Mouse (Mus musculus) kidney, embryonic 15.5 days (tissue): ENCODE data around the gene Rgs14. TPM values are rescaled to one million over a fixed set of nuclear protein-coding genes. Genes with fewer than 3 reads are reported as not detected.
A peak's percentile ranks its signal among the peaks of the same experiment; 100 is the strongest.

Experiments
- ATAC-seq: fragments of 200-750 bp; cut with Nextera tagmentation; replicated peaks from 2 replicates; pipeline ENCODE4 v1.8.0; 2017; ENCODE audit warnings: moderate TSS enrichment; ENCODE audit not compliant: low FRiP score
- H3K27ac ChIP-seq: fragments of 300-500 bp; sonication (generic); 2 replicates; pipeline ENCODE4 v1.5.1; 2015; ENCODE audit warnings: mild to moderate bottlenecking, inconsistent platforms
- H3K27me3 ChIP-seq: fragments of 300-500 bp; sonication (generic); 2 replicates; pipeline ENCODE4 v1.6.1; 2015; ENCODE audit warnings: inconsistent platforms
- H3K36me3 ChIP-seq: fragments of 300-500 bp; sonication (generic); 2 replicates; pipeline ENCODE4 v1.6.1; 2015; ENCODE audit warnings: inconsistent platforms
- H3K4me1 ChIP-seq: fragments of 300-500 bp; sonication (generic); 2 replicates; pipeline ENCODE4 v1.6.1; 2015; ENCODE audit warnings: inconsistent platforms
- H3K4me2 ChIP-seq: fragments of 300-500 bp; sonication (generic); 2 replicates; pipeline ENCODE4 v1.6.1; 2015; ENCODE audit warnings: moderate library complexity, mild to moderate bottlenecking, inconsistent platforms
- H3K4me3 ChIP-seq: fragments of 300-500 bp; sonication (generic); replicated peaks from 2 replicates; pipeline ENCODE4 v1.5.1; 2015; ENCODE audit warnings: mild to moderate bottlenecking, inconsistent platforms
- H3K9ac ChIP-seq: fragments of 300-500 bp; sonication (generic); 2 replicates; pipeline ENCODE4 v1.6.1; 2015; ENCODE audit warnings: mild to moderate bottlenecking, inconsistent platforms
- H3K9me3 ChIP-seq: fragments of 300-500 bp; sonication (generic); replicated peaks from 2 replicates; pipeline ENCODE4 v1.6.1; 2016; ENCODE audit warnings: inconsistent platforms
- WGBS: fragments of 180-500 bp; shearing (Covaris S2); methylation state at CpG from one replicate; pipeline ENCODE4 v1.1.7; 2015; ENCODE audit warnings: mixed read lengths; 5-methylcytosine and 5-hydroxymethylcytosine counted together
- polyA plus RNA-seq: library from polyadenylated mRNA; unstranded; fragments of >200 nt; fragmentation: Nextera tagmentation; extraction: Ambion mirVana; gene quantifications from 2 replicates; pipeline ENCODE4 v1.2.1, GENCODE M21; 2015

Rgs14 gene
- 1.1 and 1.3 TPM in 2 replicates for polyA plus RNA-seq

GRCm38 (mm10) chr13:55369531-55370114 is at the start of gene Rgs14:
Rgs14 (plus strand) TSS chr13:55369732.
- Histone ChIP-seq H3K27me3 (peaks cover 26% of the 10 kb centered on the region), H3K4me1 (peaks cover 8% of the 10 kb centered on the region; the same call in 1 of the 2 replicates), H3K27ac (no peak within 1 kb of the TSS), H3K9me3 (no peaks in the 10 kb centered on the region), H3K9ac (no peak within 1 kb of the TSS), H3K4me2 (peak within 1 kb of the TSS; percentile 41), H3K36me3 (no peaks in the 10 kb centered on the region), H3K4me3 (peak within 1 kb of the TSS; percentile 19)
- ATAC-seq: 0 out of 2 replicates have a peak, but pooled peaks have one; percentile 29
- WGBS: 60% methylated on average over 13 of the region's 13 CpGs

GRCm38 (mm10) chr13:55319931-55320533 is 49.5 kb upstream of the Rgs14 start, which contains the start of gene Prelid1:
Prelid1 (plus strand) TSS chr13:55320500.
- 84% methylated on average over 4 of the region's 4 CpGs for WGBS
- Histone ChIP-seq H3K9ac (peak within 1 kb of the TSS; percentile 92), H3K4me3 (peak within 1 kb of the TSS; percentile 83), H3K4me2 (peak within 1 kb of the TSS; percentile 92), H3K27ac (peak within 1 kb of the TSS; percentile 82; the same call in 1 of the 2 replicates), H3K4me1 (peaks cover 33% of the 10 kb centered on the region), H3K36me3 (peaks cover 76% of the 10 kb centered on the region), H3K27me3 (no peaks in the 10 kb centered on the region), H3K9me3 (no peaks in the 10 kb centered on the region)
- no peak for ATAC-seq

- peak; percentile 90 for ATAC-seq
- Histone ChIP-seq H3K4me2 (peak within 1 kb of the TSS; percentile 92), H3K4me1 (peaks cover 43% of the 10 kb centered on the region), H3K9me3 (no peaks in the 10 kb centered on the region), H3K36me3 (peaks cover 77% of the 10 kb centered on the region), H3K9ac (peak within 1 kb of the TSS; percentile 92), H3K4me3 (peak within 1 kb of the TSS; percentile 83), H3K27ac (peak within 1 kb of the TSS; percentile 82), H3K27me3 (no peaks in the 10 kb centered on the region)
- under 1% methylated on average over 73 of the region's 73 CpGs for WGBS
Measured at GRCm38 (mm10) chr13:55321434-55322129, 48.0 kb upstream of the Rgs14 start, which contains the start of gene Rab24. Rab24 (minus strand) TSS chr13:55321946.

DNA sequence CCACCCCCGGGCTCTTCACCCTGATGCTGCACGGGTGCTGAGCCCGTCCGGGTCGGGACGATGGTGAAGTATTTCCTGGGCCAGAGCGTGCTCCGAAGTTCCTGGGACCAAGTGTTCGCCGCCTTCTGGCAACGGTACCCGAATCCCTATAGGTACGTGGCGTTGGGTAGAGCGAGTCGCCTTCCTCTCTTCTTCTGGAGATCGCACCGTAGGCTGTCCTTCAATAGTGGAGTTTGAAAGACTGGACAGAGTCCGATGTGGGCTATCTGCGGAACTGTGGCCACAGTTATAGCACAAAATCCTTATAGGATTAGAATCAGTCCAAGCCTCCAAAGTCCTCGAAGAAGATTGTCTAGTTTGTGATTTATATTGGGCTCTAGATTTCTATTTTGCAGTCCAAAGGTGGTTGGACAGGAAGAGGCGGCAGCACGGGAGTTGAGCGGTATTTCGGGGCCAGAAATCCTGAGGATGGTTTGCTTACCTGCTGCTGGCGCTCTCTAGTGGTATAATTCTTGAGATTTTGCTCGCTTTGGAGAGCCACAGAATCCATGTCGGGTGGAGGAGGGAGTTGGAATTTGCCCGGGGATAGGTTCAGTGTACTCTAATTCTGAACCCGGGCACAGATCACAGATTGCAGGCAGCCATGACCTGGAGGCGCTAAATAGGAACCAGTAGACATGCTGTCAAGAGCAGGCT is 47.3 kb upstream of the Rgs14 start:
- H3K9ac ChIP-seq: peak overlapping the region; percentile 92
- no peaks in the 10 kb centered on the region for H3K27me3 ChIP-seq
- peak overlapping the region; percentile 83 for H3K4me3 ChIP-seq
- no peak for ATAC-seq
- H3K4me1 ChIP-seq: peaks cover 48% of the 10 kb centered on the region
- 1% methylated on average over 31 of the region's 31 CpGs for WGBS
- peaks cover 74% of the 10 kb centered on the region for H3K36me3 ChIP-seq
- peak overlapping the region; percentile 92 for H3K4me2 ChIP-seq
- peak overlapping the region; percentile 82 for H3K27ac ChIP-seq
- no peaks in the 10 kb centered on the region for H3K9me3 ChIP-seq

- WGBS: 86% methylated on average over 11 of the region's 11 CpGs
- H3K4me2 ChIP-seq: no peak overlapping the region; the same call in 1 of the 2 replicates
Measured at GRCm38 (mm10) chr13:55325596-55325995, 43.9 kb upstream of the Rgs14 start.

DNA sequence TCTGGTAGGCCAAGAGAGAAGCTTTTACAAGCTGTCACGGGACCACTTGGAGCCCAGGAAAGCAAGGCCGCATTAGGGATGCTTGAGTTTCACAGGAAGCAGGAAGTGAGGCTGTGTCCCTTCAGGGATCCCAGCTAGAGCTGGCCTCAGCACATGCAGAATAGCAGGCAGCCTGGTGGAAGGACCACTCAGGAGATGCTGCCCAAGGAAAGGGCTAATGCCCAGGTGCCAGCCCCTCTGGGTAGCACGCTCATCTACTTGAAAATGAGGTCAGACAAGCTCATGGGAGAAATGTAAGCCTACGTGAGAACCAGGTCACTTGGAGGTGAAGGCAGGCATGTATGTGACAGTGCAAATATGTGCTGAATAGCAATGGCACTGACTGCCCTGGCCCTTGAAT is 42.4 kb upstream of the Rgs14 start:
- H3K4me3 ChIP-seq: no peak overlapping the region
- ATAC-seq: no peak
- no peak overlapping the region for H3K9ac ChIP-seq
- WGBS: 56% methylated on average over 4 of the region's 4 CpGs
- H3K36me3 ChIP-seq: peaks cover 40% of the 10 kb centered on the region
- H3K4me1 ChIP-seq: peaks cover 65% of the 10 kb centered on the region
- no peaks in the 10 kb centered on the region for H3K27me3 ChIP-seq
- H3K4me2 ChIP-seq: no peak overlapping the region
- H3K27ac ChIP-seq: 0 out of 2 replicates have a peak overlapping the region, but pooled peaks have one; percentile 4
- H3K9me3 ChIP-seq: no peaks in the 10 kb centered on the region

More at GRCm38 (mm10) chr13:55325596-55325995, 43.9 kb upstream of the Rgs14 start:
- Histone ChIP-seq H3K9me3 (no peaks in the 10 kb centered on the region), H3K27ac (no peak overlapping the region), H3K36me3 (peaks cover 41% of the 10 kb centered on the region), H3K4me1 (peaks cover 67% of the 10 kb centered on the region), H3K9ac (no peak overlapping the region), H3K4me3 (no peak overlapping the region), H3K27me3 (no peaks in the 10 kb centered on the region)
- ATAC-seq: no peak

GRCm38 (mm10) chr13:55327633-55328032 is 41.9 kb upstream of the Rgs14 start:
- Histone ChIP-seq H3K4me3 (peak overlapping the region; percentile 78), H3K27me3 (no peaks in the 10 kb centered on the region), H3K36me3 (peaks cover 40% of the 10 kb centered on the region), H3K4me2 (peak overlapping the region; percentile 94), H3K9me3 (no peaks in the 10 kb centered on the region), H3K4me1 (peaks cover 64% of the 10 kb centered on the region), H3K27ac (no peak overlapping the region), H3K9ac (no peak overlapping the region)
- no peak for ATAC-seq
- WGBS: 38% methylated on average over 8 of the region's 8 CpGs

- 84% methylated on average over 6 of the region's 6 CpGs for WGBS
- Histone ChIP-seq H3K27ac (no peak overlapping the region), H3K4me1 (peaks cover 59% of the 10 kb centered on the region), H3K4me3 (peak overlapping the region; percentile 78), H3K9me3 (no peaks in the 10 kb centered on the region), H3K9ac (peak overlapping the region; percentile 68), H3K27me3 (no peaks in the 10 kb centered on the region), H3K4me2 (peak overlapping the region; percentile 94), H3K36me3 (peaks cover 37% of the 10 kb centered on the region)
- ATAC-seq: no peak
Measured at GRCm38 (mm10) chr13:55328171-55328570, 41.4 kb upstream of the Rgs14 start.

DNA sequence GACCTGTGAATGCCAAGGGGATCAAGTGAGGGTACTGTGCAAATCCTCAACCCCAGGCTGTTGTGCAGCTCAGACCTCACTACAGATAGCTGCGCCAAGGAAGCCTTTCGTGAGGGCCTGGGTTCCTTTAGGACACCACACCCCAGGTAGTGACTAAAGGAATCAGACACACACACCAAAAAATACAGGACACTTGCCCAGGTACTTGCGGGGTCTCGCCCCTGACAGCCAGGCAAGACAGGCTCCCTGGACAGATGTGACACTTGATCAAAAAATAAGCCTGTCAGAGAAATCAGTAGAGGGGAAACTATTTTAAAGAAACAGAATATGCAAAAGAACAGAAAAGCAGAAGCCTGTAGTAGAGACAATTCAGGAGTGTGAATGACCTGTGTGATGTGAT is 40.9 kb upstream of the Rgs14 start:
- Histone ChIP-seq H3K27me3 (no peaks in the 10 kb centered on the region), H3K27ac (no peak overlapping the region), H3K4me1 (peaks cover 54% of the 10 kb centered on the region), H3K4me3 (peak overlapping the region; percentile 78), H3K36me3 (peaks cover 32% of the 10 kb centered on the region), H3K9me3 (no peaks in the 10 kb centered on the region), H3K4me2 (peak overlapping the region; percentile 94), H3K9ac (peak overlapping the region; percentile 68)
- WGBS: 88% methylated on average over 4 of the region's 4 CpGs
- ATAC-seq: no peak

DNA sequence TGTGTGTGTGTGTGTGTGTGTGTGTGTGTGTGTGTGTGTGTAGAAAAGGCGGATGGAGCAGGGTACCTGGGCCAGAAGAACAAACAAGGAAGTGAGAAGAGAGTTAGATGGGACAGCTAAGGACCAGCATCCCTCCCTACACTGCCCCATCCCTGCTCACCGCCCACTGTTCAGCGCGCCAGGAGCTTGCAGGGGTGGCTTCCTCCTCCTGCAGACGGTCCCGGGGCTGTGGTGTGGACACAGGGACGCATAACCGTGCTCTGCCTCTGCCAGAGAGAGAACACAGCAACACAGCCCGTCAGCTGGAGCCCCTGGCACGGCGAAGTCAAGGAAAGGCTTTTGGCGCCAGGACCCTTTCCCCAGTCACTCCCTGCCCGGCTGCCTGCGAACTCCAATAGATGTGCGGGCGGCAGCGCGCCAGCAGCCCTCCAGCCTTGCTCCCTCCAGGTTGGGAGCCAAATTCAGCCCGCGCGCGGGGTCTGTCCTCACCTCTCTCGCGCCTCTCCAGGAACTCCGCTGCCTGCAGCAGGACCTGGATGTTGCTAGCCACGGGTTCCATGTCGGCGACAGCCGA is 40.3 kb upstream of the Rgs14 start:
- Histone ChIP-seq H3K4me1 (peaks cover 48% of the 10 kb centered on the region), H3K9ac (peak overlapping the region; percentile 68), H3K36me3 (peaks cover 26% of the 10 kb centered on the region), H3K9me3 (no peaks in the 10 kb centered on the region), H3K4me3 (peak overlapping the region; percentile 78), H3K4me2 (peak overlapping the region; percentile 94), H3K27ac (peak overlapping the region; percentile 97), H3K27me3 (no peaks in the 10 kb centered on the region)
- ATAC-seq: peak; percentile 30
- under 1% methylated on average over 25 of the region's 29 CpGs for WGBS
